Mouse (Mus musculus): ENCODE measurements at regions not wholly inside any gene's neighbourhood (a gene's known extent, or its start where the extent isn't known, plus 50 kb on each side); places are given as distances from the start of the nearest gene placed in this dataset.
A peak's percentile ranks its signal among the peaks of the same experiment; 100 is the strongest.

- TF ChIP-seq CTCF (IDR thresholded peaks at IDR 0.05) (no peak), POLR2A (IDR thresholded peaks at IDR 0.05; ENCODE audit: insufficient read depth, low read depth, low read length) (peak; percentile 50; the same call in 1 of the 2 replicates), EP300 (IDR thresholded peaks at IDR 0.05; ENCODE audit: insufficient read depth, low read depth, low read length) (0 out of 2 replicates have a peak, but pooled peaks have one; percentile 10)
These were observed 59.3 kb upstream of the Map3k1 start for GRCm38 (mm10) chr13:111867763-111868725.

All from heart, adult 2 months (tissue).